Mouse (Mus musculus) forebrain, embryonic 12.5 days (tissue): ENCODE measurements around the gene Pmf1. TPM values are rescaled to one million over a fixed set of nuclear protein-coding genes. Genes with fewer than 3 reads are reported as not detected.
"Not testable (repeated sequence)": the region's sequence is repeated elsewhere in the genome, so short reads cannot be mapped to it uniquely, and the experiment has no call there.

ENCODE experiments used
- ATAC-seq: fragments of 200-750 bp; cut with Nextera tagmentation; 2 replicates; pipeline ENCODE4 v1.8.0; 2017; ENCODE audit warnings: moderate TSS enrichment; ENCODE audit not compliant: low FRiP score
- H3K27ac ChIP-seq: fragments of 300-500 bp; sonication (generic); 2 replicates; pipeline ENCODE4 v1.5.1; 2016; ENCODE audit warnings: mild to moderate bottlenecking
- H3K27me3 ChIP-seq: fragments of 300-500 bp; sonication (generic); 2 replicates; pipeline ENCODE4 v1.6.1; 2016; ENCODE audit warnings: mild to moderate bottlenecking
- H3K36me3 ChIP-seq: fragments of 300-500 bp; sonication (generic); replicated peaks from 2 replicates; pipeline ENCODE4 v1.6.1; 2016; ENCODE audit warnings: mild to moderate bottlenecking
- H3K4me1 ChIP-seq: fragments of 300-500 bp; sonication (generic); 2 replicates; pipeline ENCODE4 v1.6.1; 2016
- H3K4me2 ChIP-seq: fragments of 300-500 bp; sonication (generic); 2 replicates; pipeline ENCODE4 v1.6.1; 2016; ENCODE audit warnings: mild to moderate bottlenecking, moderate library complexity
- H3K4me3 ChIP-seq: fragments of 300-500 bp; sonication (generic); replicated peaks from 2 replicates; pipeline ENCODE4 v1.5.1; 2016; ENCODE audit warnings: mild to moderate bottlenecking
- H3K9ac ChIP-seq: fragments of 300-500 bp; sonication (generic); 2 replicates; pipeline ENCODE4 v1.6.1; 2016; ENCODE audit warnings: mild to moderate bottlenecking
- H3K9me3 ChIP-seq: fragments of 300-500 bp; sonication (generic); 2 replicates; pipeline ENCODE4 v1.6.1; 2016
- WGBS: fragments of 180-500 bp; shearing (Covaris S2); methylation state at CpG from one replicate; pipeline ENCODE4 v1.1.7; 2016; 5-methylcytosine and 5-hydroxymethylcytosine counted together
- polyA plus RNA-seq: library from polyadenylated mRNA; unstranded; fragments of >200 nt; fragmentation: Nextera tagmentation; extraction: Ambion mirVana; gene quantifications from 2 replicates; pipeline ENCODE4 v1.2.1, GENCODE M21; 2016

Gene Pmf1
- polyA plus RNA-seq, 1 experiment from 2014 or later = 119 TPM

DNA sequence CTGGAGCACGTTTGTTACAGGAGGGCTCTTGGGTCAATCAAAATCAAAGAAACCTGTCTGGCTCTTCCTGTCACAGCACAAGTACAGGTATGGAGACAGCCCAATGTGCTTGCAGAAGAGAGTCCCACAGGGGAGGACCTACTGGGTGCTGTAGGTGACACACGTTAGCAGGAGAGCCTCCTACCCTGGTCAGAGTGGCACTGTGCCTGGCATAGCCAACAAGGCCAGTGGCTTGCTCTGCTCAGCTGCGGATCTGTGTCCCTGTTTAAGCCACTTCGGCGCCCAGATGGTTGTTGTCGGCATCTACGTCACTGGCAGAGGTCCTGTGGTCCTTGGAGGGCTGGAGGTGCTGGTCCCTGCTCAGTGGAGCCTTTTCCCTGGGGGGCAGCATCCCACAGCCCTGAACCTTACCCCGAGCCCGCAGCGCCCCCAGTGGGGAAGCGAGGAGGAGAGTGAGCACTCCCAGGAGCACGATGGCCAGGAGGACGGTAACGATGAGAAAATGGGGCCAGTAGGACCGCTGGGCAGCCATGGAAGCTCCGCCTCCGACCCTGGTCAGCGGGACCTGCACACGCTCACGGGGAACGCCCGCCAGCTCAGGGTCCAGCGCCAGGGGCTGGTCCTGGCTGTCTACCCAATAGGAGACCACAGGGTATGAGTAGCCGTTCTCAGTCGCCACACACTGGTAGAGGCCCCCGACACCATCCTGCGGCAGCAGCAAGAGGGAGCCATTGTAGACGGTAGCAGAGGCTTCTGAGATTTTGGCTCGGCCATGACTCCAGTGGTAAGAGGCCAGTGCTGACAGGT is 26.5 kb upstream of the Pmf1 start:
- WGBS = 14% methylated on average over 29 of the region's 29 CpGs
- peak overlapping the region; percentile 25; the same call in 1 of the 2 replicates for H3K27ac ChIP-seq

GRCm38 (mm10) chr3:88435515-88435914 is 25.4 kb upstream of the Pmf1 start:
- no peak for ATAC-seq
- Histone ChIP-seq H3K36me3 (peaks cover 5% of the 10 kb centered on the region; the same call in 1 of the 2 replicates), H3K4me2 (no peak overlapping the region), H3K4me1 (peaks cover 21% of the 10 kb centered on the region), H3K9ac (no peak overlapping the region), H3K9me3 (no peaks in the 10 kb centered on the region), H3K27me3 (0 out of 2 replicates have a peak, but pooled peaks cover 8% of the 10 kb centered on the region), H3K4me3 (no peak overlapping the region), H3K27ac (0 out of 2 replicates have a peak overlapping the region, but pooled peaks have one; percentile 8)
- WGBS = 73% methylated on average over 10 of the region's 10 CpGs

More for the DNA sequence above, 26.5 kb upstream of the Pmf1 start:
- peak overlapping the region; percentile 54 for H3K4me2 ChIP-seq
- peak overlapping the region; percentile 25; the same call in 1 of the 2 replicates for H3K9ac ChIP-seq
- no peaks in the 10 kb centered on the region for H3K9me3 ChIP-seq
- ATAC-seq = peak; percentile 86
- 0 out of 2 replicates have a peak, but pooled peaks cover 8% of the 10 kb centered on the region for H3K27me3 ChIP-seq
- H3K4me3 ChIP-seq = peak overlapping the region; percentile 33
- peaks cover 29% of the 10 kb centered on the region for H3K4me1 ChIP-seq
- H3K36me3 ChIP-seq = peaks cover 5% of the 10 kb centered on the region; the same call in 1 of the 2 replicates

DNA sequence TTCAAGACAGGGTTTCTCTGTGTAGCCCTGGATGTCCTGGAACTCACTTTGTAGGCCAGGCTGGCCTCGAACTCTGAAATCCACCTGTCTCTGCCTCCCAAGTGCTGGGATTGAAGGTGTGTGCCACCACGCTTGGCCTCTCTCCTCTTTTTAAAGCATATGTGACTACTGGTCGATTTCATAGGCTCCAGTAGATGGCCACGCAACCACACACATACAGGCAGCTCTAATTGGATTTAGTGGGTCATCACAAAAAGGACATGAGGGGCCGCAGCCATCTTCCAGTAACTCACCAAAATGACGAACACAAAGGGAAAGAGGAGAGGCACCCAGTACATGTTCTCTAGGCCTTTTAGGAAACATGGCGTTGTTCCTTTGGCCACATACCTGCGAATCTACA is 18.5 kb upstream of the Pmf1 start:
- ATAC-seq = not testable (repeated sequence)

GRCm38 (mm10) chr3:88427342-88427905 is 17.3 kb upstream of the Pmf1 start:
- H3K9me3 ChIP-seq = no peaks in the 10 kb centered on the region
- H3K4me3 ChIP-seq = no peak overlapping the region
- ATAC-seq = no peak
- no peaks in the 10 kb centered on the region for H3K27me3 ChIP-seq
- no peak overlapping the region for H3K27ac ChIP-seq
- H3K4me2 ChIP-seq = no peak overlapping the region
- H3K9ac ChIP-seq = no peak overlapping the region
- peaks cover 19% of the 10 kb centered on the region for H3K4me1 ChIP-seq
- 89% methylated on average over 4 of the region's 4 CpGs for WGBS
- H3K36me3 ChIP-seq = no peaks in the 10 kb centered on the region

More for the DNA sequence above, 18.5 kb upstream of the Pmf1 start:
- WGBS = 76% methylated on average over 8 of the region's 8 CpGs
- H3K4me2 ChIP-seq, H3K27me3 ChIP-seq, H3K4me3 ChIP-seq, H3K27ac ChIP-seq, H3K36me3 ChIP-seq, H3K9ac ChIP-seq, H3K9me3 ChIP-seq: not testable (repeated sequence)
- H3K4me1 ChIP-seq = peaks cover 11% of the 10 kb centered on the region

DNA sequence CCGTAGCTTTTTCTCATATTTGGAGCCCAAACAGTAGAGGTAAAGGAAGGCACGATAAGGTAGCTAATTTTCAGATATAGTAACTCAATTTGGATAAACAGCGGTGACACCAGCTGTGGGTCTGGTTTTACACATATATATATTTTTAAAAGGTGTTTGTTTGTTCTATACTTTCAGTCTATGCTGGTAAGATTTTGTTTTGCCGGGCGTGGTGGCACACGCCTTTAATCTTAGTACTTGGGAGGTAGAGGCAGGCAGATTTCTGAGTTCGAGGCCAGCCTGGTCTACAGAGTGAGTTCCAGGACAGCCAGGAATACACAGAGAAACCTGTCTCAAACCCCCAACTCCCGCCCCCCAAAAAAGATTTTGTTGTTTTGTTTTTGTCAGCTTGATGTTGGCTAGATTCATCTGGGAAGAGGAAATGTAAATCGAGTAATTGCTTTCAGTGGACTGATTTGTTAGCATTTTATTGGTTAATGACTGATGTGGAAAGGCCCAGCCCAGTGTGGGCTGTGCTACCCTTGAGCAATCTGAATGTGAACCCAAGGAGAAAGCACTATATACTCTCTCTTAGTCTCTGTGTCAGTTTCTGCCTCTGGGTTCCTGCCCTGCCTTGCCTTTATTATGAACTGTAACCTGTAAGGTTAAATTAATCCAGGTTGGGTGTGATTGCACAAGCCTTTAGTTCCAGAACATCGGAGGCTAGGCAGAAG is 15.7 kb upstream of the Pmf1 start:
- no peak for ATAC-seq
- Histone ChIP-seq H3K9ac (no peak overlapping the region), H3K4me2 (peak overlapping the region; percentile 96; the same call in 1 of the 2 replicates), H3K4me3 (no peak overlapping the region), H3K27me3 (no peaks in the 10 kb centered on the region), H3K36me3 (peaks cover 7% of the 10 kb centered on the region), H3K27ac (no peak overlapping the region), H3K9me3 (no peaks in the 10 kb centered on the region), H3K4me1 (peaks cover 25% of the 10 kb centered on the region)
- 89% methylated on average over 10 of the region's 10 CpGs for WGBS

GRCm38 (mm10) chr3:88425330-88425689 is 15.2 kb upstream of the Pmf1 start:
- Histone ChIP-seq H3K4me2 (peak overlapping the region; percentile 96), H3K27ac (no peak overlapping the region), H3K4me3 (peak overlapping the region; percentile 80; the same call in 1 of the 2 replicates), H3K36me3 (peaks cover 13% of the 10 kb centered on the region), H3K4me1 (peaks cover 25% of the 10 kb centered on the region), H3K9ac (no peak overlapping the region), H3K9me3 (no peaks in the 10 kb centered on the region), H3K27me3 (no peaks in the 10 kb centered on the region)
- 4% methylated on average over 2 of the region's 2 CpGs for WGBS
- ATAC-seq = peak; percentile 18; the same call in 1 of the 2 replicates

DNA sequence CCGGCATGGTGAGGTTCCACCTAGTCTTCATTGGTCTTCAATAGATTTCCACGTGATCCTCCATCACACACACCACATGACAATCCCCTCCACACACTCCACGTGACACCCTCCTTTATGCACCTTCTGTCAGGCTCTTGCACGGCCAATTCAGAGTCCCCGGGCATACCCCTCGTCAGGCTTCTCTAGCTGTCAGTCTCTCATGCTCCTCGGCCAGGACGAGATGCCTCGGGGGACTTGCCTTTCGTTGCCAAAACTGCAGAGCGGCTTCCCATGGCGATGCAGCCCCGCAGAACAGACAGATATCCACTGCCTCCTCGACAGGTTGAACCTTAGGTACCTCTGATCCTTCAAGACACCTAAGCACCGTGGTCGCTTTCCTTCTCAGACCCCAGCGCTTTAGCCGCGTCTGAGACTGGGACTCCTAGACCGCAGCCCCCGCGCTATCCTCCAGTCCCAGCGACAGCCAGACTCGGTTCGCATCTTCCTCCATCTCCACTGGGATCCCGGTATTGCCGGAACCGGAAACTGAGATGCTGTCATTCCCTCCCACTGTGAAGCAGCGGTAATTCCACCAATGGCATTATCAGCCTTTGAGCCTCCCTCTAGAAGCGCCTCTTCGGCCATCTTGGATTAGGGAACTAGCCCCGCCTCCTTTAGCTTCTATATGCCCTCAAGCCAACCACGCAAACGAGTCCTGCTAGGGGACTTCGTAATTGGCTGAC is 14.6 kb upstream of the Pmf1 start, which contains the start of gene Slc25a44:
TSS of gene Slc25a44 (minus strand) at position 535 of the 725 bp plus-strand sequence.
- WGBS = 1% methylated on average over 35 of the region's 35 CpGs
- Histone ChIP-seq H3K4me1 (peaks cover 25% of the 10 kb centered on the region), H3K4me2 (peak within 1 kb of the TSS; percentile 96)

DNA sequence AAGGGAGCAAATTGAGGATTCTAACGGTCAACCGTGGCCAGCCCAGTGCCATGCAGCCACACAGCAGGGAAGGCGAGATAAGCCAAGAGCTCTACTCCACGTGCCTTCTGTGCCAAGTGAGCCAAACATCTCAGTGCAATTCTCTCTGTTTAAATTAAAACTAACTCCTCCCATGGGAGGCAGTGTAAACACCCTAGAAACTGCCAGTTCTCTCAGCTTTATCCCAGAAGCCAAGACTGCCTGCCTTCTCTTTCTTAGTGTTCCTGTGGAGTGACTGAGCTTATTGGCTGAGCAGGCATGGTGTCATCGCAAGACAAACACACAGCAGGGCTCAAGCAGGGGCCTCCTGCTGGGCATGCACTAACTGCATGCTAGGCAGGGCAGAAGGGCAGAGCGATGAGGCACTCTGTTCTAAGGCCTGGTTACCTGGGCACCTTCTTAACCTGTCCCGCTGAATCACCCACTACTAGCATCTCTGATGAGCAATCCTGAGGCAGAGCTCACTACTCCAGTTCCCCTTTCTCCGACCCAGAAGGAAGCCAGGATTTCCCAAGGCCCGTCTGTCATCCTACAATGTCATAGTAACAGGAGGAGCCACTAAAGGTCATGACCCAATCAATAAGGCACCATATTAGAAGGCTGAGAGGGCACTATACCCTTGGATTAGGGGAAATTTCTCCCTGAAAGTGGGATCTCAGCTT is 12.0 kb upstream of the Pmf1 start:
- Histone ChIP-seq H3K36me3 (peaks cover 40% of the 10 kb centered on the region), H3K9me3 (no peaks in the 10 kb centered on the region), H3K9ac (0 out of 2 replicates have a peak overlapping the region, but pooled peaks have one; percentile 29), H3K27ac (no peak overlapping the region), H3K4me2 (no peak overlapping the region; the same call in 1 of the 2 replicates), H3K27me3 (no peaks in the 10 kb centered on the region), H3K4me1 (peaks cover 25% of the 10 kb centered on the region), H3K4me3 (no peak overlapping the region)
- no peak for ATAC-seq
- WGBS = 38% methylated on average over 9 of the region's 9 CpGs

More for the DNA sequence above, 14.6 kb upstream of the Pmf1 start, which contains the start of gene Slc25a44:
- H3K36me3 ChIP-seq = peaks cover 18% of the 10 kb centered on the region
- H3K9me3 ChIP-seq = no peaks in the 10 kb centered on the region
- peak within 1 kb of the TSS; percentile 74 for H3K9ac ChIP-seq
- peak; percentile 97 for ATAC-seq
- H3K27ac ChIP-seq = peak within 1 kb of the TSS; percentile 53; the same call in 1 of the 2 replicates
- no peaks in the 10 kb centered on the region for H3K27me3 ChIP-seq
- peak within 1 kb of the TSS; percentile 80 for H3K4me3 ChIP-seq

DNA sequence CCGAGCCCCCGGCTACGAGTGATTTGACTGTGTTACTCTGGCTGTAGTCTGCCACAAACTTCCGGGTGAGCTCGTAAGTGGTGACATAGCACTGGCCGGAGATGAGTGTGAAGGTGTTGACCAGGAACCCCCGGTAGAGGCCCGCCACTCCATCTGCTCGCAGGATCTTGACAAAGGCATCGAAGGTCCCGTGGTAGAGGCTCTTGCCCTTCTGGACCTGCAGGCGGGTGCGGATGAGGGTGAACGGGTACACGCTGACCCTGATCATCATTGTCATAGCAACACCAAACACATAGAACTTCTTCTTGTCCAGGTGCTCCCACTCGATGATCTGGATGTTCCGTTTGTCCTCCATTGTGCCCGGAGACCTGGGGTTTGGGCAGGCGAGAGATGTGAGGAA is 10.6 kb upstream of the Pmf1 start:
- no peak for ATAC-seq
- whole genome bisulfite sequencing = 97% methylated on average over 19 of the region's 19 CpGs

DNA sequence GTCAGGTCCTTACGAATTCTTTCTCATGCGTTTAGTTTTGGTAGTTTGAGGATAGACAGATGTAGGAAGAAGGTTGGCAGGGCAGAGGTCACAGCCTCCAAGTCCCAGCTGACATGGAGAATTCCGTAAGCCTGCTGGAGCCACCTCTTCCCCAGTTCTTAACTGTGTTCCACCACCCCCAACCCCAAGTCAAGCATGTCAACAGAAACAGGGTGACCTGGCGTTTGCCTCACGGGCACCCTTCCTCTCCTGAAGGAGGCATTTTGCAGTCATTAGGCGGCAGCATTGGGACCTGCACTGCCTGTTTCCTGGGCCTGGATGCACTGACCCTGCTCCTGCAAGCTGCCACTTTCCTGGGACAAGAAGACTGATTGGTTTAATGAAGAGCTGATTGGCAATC is 7.9 kb upstream of the Pmf1 start:
- Histone ChIP-seq H3K4me1 (peaks cover 10% of the 10 kb centered on the region; the same call in 1 of the 2 replicates), H3K27me3 (no peaks in the 10 kb centered on the region), H3K4me2 (no peak overlapping the region), H3K4me3 (no peak overlapping the region), H3K27ac (no peak overlapping the region), H3K9me3 (no peaks in the 10 kb centered on the region), H3K36me3 (peaks cover 75% of the 10 kb centered on the region), H3K9ac (no peak overlapping the region)
- WGBS = 92% methylated on average over 6 of the region's 6 CpGs
- ATAC-seq = no peak

More for the DNA sequence above, 10.6 kb upstream of the Pmf1 start:
- H3K4me2 ChIP-seq = no peak overlapping the region
- H3K27ac ChIP-seq = no peak overlapping the region
- H3K9me3 ChIP-seq = no peaks in the 10 kb centered on the region
- H3K9ac ChIP-seq = no peak overlapping the region
- no peaks in the 10 kb centered on the region for H3K27me3 ChIP-seq
- peaks cover 25% of the 10 kb centered on the region for H3K4me1 ChIP-seq
- H3K36me3 ChIP-seq = peaks cover 54% of the 10 kb centered on the region
- H3K4me3 ChIP-seq = no peak overlapping the region

GRCm38 (mm10) chr3:88415668-88416067 is 5.5 kb upstream of the Pmf1 start:
- peaks cover 84% of the 10 kb centered on the region for H3K36me3 ChIP-seq
- peaks cover 3% of the 10 kb centered on the region for H3K4me1 ChIP-seq
- WGBS = 92% methylated on average over 4 of the region's 4 CpGs

More at GRCm38 (mm10) chr3:88415668-88416067, 5.5 kb upstream of the Pmf1 start:
- H3K27me3 ChIP-seq = no peaks in the 10 kb centered on the region
- H3K9me3 ChIP-seq = no peaks in the 10 kb centered on the region
- H3K9ac ChIP-seq = no peak overlapping the region
- ATAC-seq = no peak
- H3K4me3 ChIP-seq = no peak overlapping the region
- H3K27ac ChIP-seq = no peak overlapping the region
- no peak overlapping the region for H3K4me2 ChIP-seq
